Mouse (Mus musculus) stomach, postnatal 0 days (tissue): ENCODE results near the gene Sorbs2. TPM values are rescaled to one million over a fixed set of nuclear protein-coding genes. Genes with fewer than 3 reads are reported as not detected.
A peak's percentile ranks its signal among the peaks of the same experiment; 100 is the strongest.

Experiments
- ATAC-seq: fragments of 200-750 bp; cut with Nextera tagmentation; 2 replicates; pipeline ENCODE4 v1.8.0; 2017; ENCODE audit not compliant: low FRiP score, low TSS enrichment
- DNase-seq: peaks from one replicate; pipeline ENCODE4 v3.0.0-alpha.2; 2016; ENCODE audit warnings: low spot score
- H3K27ac ChIP-seq: fragments of 300-500 bp; sonication (generic); replicated peaks from 2 replicates; pipeline ENCODE4 v1.5.1; 2014; ENCODE audit warnings: mild to moderate bottlenecking, control low read depth
- H3K27me3 ChIP-seq: fragments of 300-500 bp; sonication (generic); 2 replicates; pipeline ENCODE4 v1.6.1; 2014; ENCODE audit warnings: low read length; ENCODE audit not compliant: control insufficient read depth, insufficient read depth
- H3K36me3 ChIP-seq: fragments of 300-500 bp; sonication (generic); 2 replicates; pipeline ENCODE4 v1.6.1; 2014; ENCODE audit warnings: low read length, mixed read lengths; ENCODE audit not compliant: control insufficient read depth, insufficient read depth
- H3K4me1 ChIP-seq: fragments of 300-500 bp; sonication (generic); replicated peaks from 2 replicates; pipeline ENCODE4 v1.6.1; 2014; ENCODE audit warnings: antibody characterized with exemption; ENCODE audit not compliant: control insufficient read depth, insufficient read depth
- H3K4me2 ChIP-seq: fragments of 300-500 bp; sonication (generic); replicated peaks from 2 replicates; pipeline ENCODE4 v1.6.1; 2014; ENCODE audit warnings: low read depth, mild to moderate bottlenecking, control low read depth, moderate library complexity
- H3K4me3 ChIP-seq: fragments of 300-500 bp; sonication (generic); 2 replicates; pipeline ENCODE4 v1.5.1; 2014; ENCODE audit warnings: low read depth, low read length, control low read depth
- H3K9ac ChIP-seq: fragments of 300-500 bp; sonication (generic); 2 replicates; pipeline ENCODE4 v1.6.1; 2014; ENCODE audit warnings: mild to moderate bottlenecking, low read length, control low read depth, mixed read lengths
- H3K9me3 ChIP-seq: fragments of 300-500 bp; sonication (generic); 2 replicates; pipeline ENCODE4 v1.6.1; 2016; ENCODE audit warnings: low read length; ENCODE audit not compliant: control insufficient read depth
- CTCF ChIP-seq: IDR thresholded peaks from 2 replicates; pipeline ENCODE4 v1.5.1; 2016; ENCODE audit warnings: antibody characterized with exemption, low read depth, mild to moderate bottlenecking, moderate library complexity
- EP300 ChIP-seq: optimal IDR thresholded peaks from 2 replicates; pipeline ENCODE3; 2016; ENCODE audit warnings: antibody characterized with exemption
- WGBS: fragments of 180-500 bp; shearing (Covaris S2); extraction: QIAGEN DNeasy Blood & Tissue Kit; methylation state at CpG from one replicate; pipeline ENCODE4 v1.1.7; 2014; 5-methylcytosine and 5-hydroxymethylcytosine counted together
- polyA plus RNA-seq: library from polyadenylated mRNA; unstranded; fragments of >200 nt; fragmentation: Nextera tagmentation; extraction: Ambion mirVana; gene quantifications from 2 replicates; pipeline ENCODE4 v1.2.1, GENCODE M21; 2015

Sorbs2 gene
- polyA plus RNA-seq, 1 experiment from 2014 or later, result 21.1 TPM

GRCm38 (mm10) chr8:45557936-45558335, 50.3 kb downstream of the Sorbs2 start:
- no peak overlapping the region for H3K4me3 ChIP-seq
- no peak for TF ChIP-seq CTCF
- no peak for TF ChIP-seq EP300
- no peak for DNase-seq

GRCm38 (mm10) chr8:45558426-45558825, 50.8 kb downstream of the Sorbs2 start:
- no peak for ATAC-seq
- Histone ChIP-seq H3K27ac (no peak overlapping the region), H3K4me2 (no peak overlapping the region), H3K4me1 (no peaks in the 10 kb centered on the region), H3K36me3 (no peaks in the 10 kb centered on the region), H3K9ac (no peak overlapping the region), H3K9me3 (no peaks in the 10 kb centered on the region), H3K4me3 (no peak overlapping the region), H3K27me3 (no peaks in the 10 kb centered on the region)
- TF ChIP-seq EP300 (no peak), CTCF (no peak)
- DNase-seq, result no peak
- 76% methylated on average over 5 of the region's 5 CpGs for WGBS

More at GRCm38 (mm10) chr8:45557936-45558335, 50.3 kb downstream of the Sorbs2 start:
- no peaks in the 10 kb centered on the region for H3K36me3 ChIP-seq
- no peaks in the 10 kb centered on the region for H3K9me3 ChIP-seq
- no peaks in the 10 kb centered on the region for H3K4me1 ChIP-seq
- no peak overlapping the region for H3K4me2 ChIP-seq
- H3K27ac ChIP-seq, result no peak overlapping the region
- WGBS, result 70% methylated on average over 3 of the region's 3 CpGs
- no peak for ATAC-seq
- no peak overlapping the region for H3K9ac ChIP-seq
- no peaks in the 10 kb centered on the region for H3K27me3 ChIP-seq

- Histone ChIP-seq H3K27me3 (no peaks in the 10 kb centered on the region), H3K9ac (no peak overlapping the region), H3K4me1 (no peaks in the 10 kb centered on the region), H3K4me2 (no peak overlapping the region), H3K27ac (no peak overlapping the region), H3K9me3 (no peaks in the 10 kb centered on the region), H3K36me3 (no peaks in the 10 kb centered on the region), H3K4me3 (no peak overlapping the region)
- DNase-seq, result no peak
- no peak for ATAC-seq
- TF ChIP-seq CTCF (no peak), EP300 (no peak)
- WGBS, result 75% methylated on average over 6 of the region's 6 CpGs
These were observed 51.7 kb downstream of the Sorbs2 start for GRCm38 (mm10) chr8:45559176-45559820.

- Histone ChIP-seq H3K27ac (no peak overlapping the region), H3K36me3 (no peaks in the 10 kb centered on the region), H3K9ac (no peak overlapping the region), H3K4me3 (no peak overlapping the region), H3K4me1 (no peaks in the 10 kb centered on the region), H3K4me2 (no peak overlapping the region), H3K27me3 (no peaks in the 10 kb centered on the region), H3K9me3 (no peaks in the 10 kb centered on the region)
- no peak for ATAC-seq
- WGBS, result 100% methylated on average over 1 of the region's 1 CpGs
- no peak for TF ChIP-seq EP300
- no peak for TF ChIP-seq CTCF
- DNase-seq, result no peak
These were observed 57.6 kb downstream of the Sorbs2 start for GRCm38 (mm10) chr8:45565189-45565588.

- TF ChIP-seq CTCF, result no peak
- no peak for TF ChIP-seq EP300
- Histone ChIP-seq H3K27me3 (no peaks in the 10 kb centered on the region), H3K4me3 (no peak overlapping the region), H3K9ac (no peak overlapping the region), H3K4me1 (no peaks in the 10 kb centered on the region), H3K4me2 (no peak overlapping the region), H3K36me3 (no peaks in the 10 kb centered on the region), H3K9me3 (no peaks in the 10 kb centered on the region), H3K27ac (no peak overlapping the region)
- WGBS, result 87% methylated on average over 4 of the region's 4 CpGs
- DNase-seq (no peak), ATAC-seq (no peak)
These were observed 62.5 kb downstream of the Sorbs2 start for GRCm38 (mm10) chr8:45570117-45570516.

- no peak overlapping the region for H3K9ac ChIP-seq
- TF ChIP-seq CTCF (no peak), EP300 (no peak)
- no peaks in the 10 kb centered on the region for H3K27me3 ChIP-seq
- H3K4me1 ChIP-seq, result no peaks in the 10 kb centered on the region
- no peaks in the 10 kb centered on the region for H3K9me3 ChIP-seq
- no peaks in the 10 kb centered on the region for H3K36me3 ChIP-seq
- no peak overlapping the region for H3K27ac ChIP-seq
- 59% methylated on average over 7 of the region's 7 CpGs for WGBS
- ATAC-seq (peak; percentile 61; the same call in 1 of the 2 replicates), DNase-seq (no peak)
- H3K4me2 ChIP-seq, result no peak overlapping the region
- H3K4me3 ChIP-seq, result no peak overlapping the region
These were observed 72.3 kb downstream of the Sorbs2 start for GRCm38 (mm10) chr8:45579714-45580543.
